In the genomic region with DNA sequence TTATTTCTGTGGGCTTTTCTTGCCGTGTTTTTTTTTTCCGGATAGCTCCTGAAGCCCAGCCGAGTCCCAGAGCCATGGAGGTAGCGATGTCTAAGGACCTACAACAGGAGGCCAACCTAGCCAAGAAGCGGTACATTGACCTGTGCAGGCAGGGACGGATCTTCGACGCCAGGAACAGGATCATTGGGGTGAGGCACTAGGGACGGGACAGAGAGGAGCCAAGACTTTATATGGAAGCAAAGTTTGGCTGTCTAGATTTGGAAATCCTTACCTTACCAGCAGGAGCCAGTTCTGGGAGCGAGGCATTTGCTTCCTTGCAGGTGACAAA, we compare ENCODE assay signal across 8 mouse cellular contexts. TPM values are rescaled to one million over a fixed set of nuclear protein-coding genes. Genes with fewer than 3 reads are reported as not detected.
DNase-seq lines count a peak whose midpoint lies in the region; ATAC-seq and TF ChIP-seq lines count a peak whose summit lies in the region.

No protein-coding gene starts in this region.

- WGBS in cerebellum, adult 2 months, result 14% methylated on average over 10 of the region's 10 CpGs
- 19% methylated on average over 10 of the region's 10 CpGs for WGBS in lung, postnatal 0 days
- WGBS in lung, adult 2 months, result 26% methylated on average over 10 of the region's 10 CpGs
- WGBS in limb, embryonic 15.5 days, result 16% methylated on average over 10 of the region's 10 CpGs
- WGBS in stomach, embryonic 15.5 days, result 20% methylated on average over 10 of the region's 10 CpGs

- peak overlapping the region; percentile 33 for H3K4me2 ChIP-seq in lung, postnatal 0 days (replicated peaks; ENCODE audit: low read depth, low read length)
- H3K4me2 ChIP-seq in limb, embryonic 15.5 days, result peak overlapping the region; percentile 65
- peak overlapping the region; percentile 67 for H3K4me2 ChIP-seq in stomach, embryonic 15.5 days

- peaks cover 3% of the 10 kb centered on the region; the same call in 1 of the 2 replicates for H3K4me1 ChIP-seq in cerebellum, adult 2 months (ENCODE audit: control insufficient read depth, insufficient read depth, low read length)
- H3K4me1 ChIP-seq in lung, postnatal 0 days (ENCODE audit: insufficient read depth, low read depth, low read length), result 0 out of 2 replicates have a peak, but pooled peaks cover 2% of the 10 kb centered on the region
- H3K4me1 ChIP-seq in lung, adult 2 months (ENCODE audit: control insufficient read depth, insufficient read depth, low read length), result no peaks in the 10 kb centered on the region
- H3K4me1 ChIP-seq in limb, embryonic 15.5 days, result peaks cover 13% of the 10 kb centered on the region
- peaks cover 6% of the 10 kb centered on the region for H3K4me1 ChIP-seq in stomach, embryonic 15.5 days

- no peaks in the 10 kb centered on the region for H3K27me3 ChIP-seq in cerebellum, adult 2 months (ENCODE audit: control insufficient read depth, insufficient read depth, low read length)
- H3K27me3 ChIP-seq in lung, postnatal 0 days (replicated peaks; ENCODE audit: insufficient read depth, low read length), result no peaks in the 10 kb centered on the region
- H3K27me3 ChIP-seq in limb, embryonic 15.5 days, result no peaks in the 10 kb centered on the region
- no peaks in the 10 kb centered on the region for H3K27me3 ChIP-seq in stomach, embryonic 15.5 days (replicated peaks)

- no peak for TF ChIP-seq CTCF in cerebellum, adult 2 months (IDR thresholded peaks at IDR 0.05; ENCODE audit: borderline replicate concordance, insufficient read depth, low read depth, low read length)
- no peak for TF ChIP-seq CTCF in lung, postnatal 0 days (IDR thresholded peaks at IDR 0.05)
- TF ChIP-seq CTCF in lung, adult 2 months (IDR thresholded peaks at IDR 0.05; ENCODE audit: insufficient read depth, low read length), result no peak

- H3K36me3 ChIP-seq in lung, postnatal 0 days (ENCODE audit: insufficient read depth, low read length), result no peaks in the 10 kb centered on the region
- no peaks in the 10 kb centered on the region for H3K36me3 ChIP-seq in limb, embryonic 15.5 days
- H3K36me3 ChIP-seq in stomach, embryonic 15.5 days, result no peaks in the 10 kb centered on the region

- no peak for ATAC-seq in lung, postnatal 0 days
- ATAC-seq in limb, embryonic 15.5 days (ENCODE audit: insufficient number of reproducible peaks, low FRiP score, low TSS enrichment, low read depth), result no peak
- ATAC-seq in stomach, embryonic 15.5 days (ENCODE audit: insufficient read depth, low FRiP score, low read depth), result no peak

- no peak for TF ChIP-seq POLR2A in cerebellum, adult 2 months (IDR thresholded peaks at IDR 0.05; ENCODE audit: borderline replicate concordance, insufficient read depth, low read length)
- no peak for TF ChIP-seq POLR2A in lung, adult 2 months (IDR thresholded peaks at IDR 0.05; ENCODE audit: borderline replicate concordance, extremely low read depth, low read depth, low read length)

- H3K4me3 ChIP-seq in cerebellum, adult 2 months (replicated peaks; ENCODE audit: insufficient read depth, low read depth, low read length), result peak overlapping the region; percentile 53
- H3K4me3 ChIP-seq in lung, postnatal 0 days (ENCODE audit: low read depth, low read length), result no peak overlapping the region
- H3K4me3 ChIP-seq in lung, adult 2 months (replicated peaks; ENCODE audit: extremely low read depth, low read depth, low read length), result no peak overlapping the region
- peak overlapping the region; percentile 38 for H3K4me3 ChIP-seq in limb, embryonic 15.5 days
- H3K4me3 ChIP-seq in stomach, embryonic 15.5 days (replicated peaks), result peak overlapping the region; percentile 30

- H3K9ac ChIP-seq in lung, postnatal 0 days (replicated peaks; ENCODE audit: low read depth), result no peak overlapping the region
- peak overlapping the region; percentile 15; the same call in 1 of the 2 replicates for H3K9ac ChIP-seq in limb, embryonic 15.5 days
- no peak overlapping the region for H3K9ac ChIP-seq in stomach, embryonic 15.5 days

- no peak for DNase-seq in cerebellum, adult 2 months
- no peak for DNase-seq in cerebellum, adult 9-10 months
- DNase-seq in lung, postnatal 0 days (ENCODE audit: low spot score), result no peak
- no peak for DNase-seq in lung, adult 2 months
- DNase-seq in frontal cortex, adult 2 months (ENCODE audit: extremely low spot score in 1 of 2, low spot score in 1 of 2), result no peak
- DNase-seq in frontal cortex, postnatal 14 days (ENCODE audit: low spot score in 2 of 2), result no peak

- H3K27ac ChIP-seq in cerebellum, adult 2 months (ENCODE audit: insufficient read depth, low read length), result no peak overlapping the region
- no peak overlapping the region for H3K27ac ChIP-seq in lung, postnatal 0 days (ENCODE audit: low read length)
- no peak overlapping the region for H3K27ac ChIP-seq in limb, embryonic 15.5 days
- no peak overlapping the region for H3K27ac ChIP-seq in stomach, embryonic 15.5 days

- no peak for TF ChIP-seq EP300 in lung, postnatal 0 days (IDR thresholded peaks at IDR 0.05)

- no peaks in the 10 kb centered on the region for H3K9me3 ChIP-seq in lung, postnatal 0 days (ENCODE audit: low read length)
- H3K9me3 ChIP-seq in limb, embryonic 15.5 days, result no peaks in the 10 kb centered on the region
- no peaks in the 10 kb centered on the region for H3K9me3 ChIP-seq in stomach, embryonic 15.5 days

RNA-seq across cellular contexts. Expression of gene Ribc2, which starts 0.3 kb away (rescaled TPM):
- 0.13 and 0.29 TPM in 2 replicates for polyA plus RNA-seq in cerebellum, adult 2 months (2012; rRNA removed)
- 0.56 and 1.2 TPM in 2 replicates for polyA plus RNA-seq in lung, postnatal 0 days (2015; fragmentation: Nextera tagmentation; extraction: Ambion mirVana)
- 0.37 and 0.43 TPM in 2 replicates for polyA plus RNA-seq in lung, adult 2 months (2012; rRNA removed)
- polyA plus RNA-seq in limb, embryonic 15.5 days (2015; fragmentation: Nextera tagmentation; extraction: Ambion mirVana), result 0.36 and 0.42 TPM in 2 replicates
- 0.08 and 0.26 TPM in 2 replicates for polyA plus RNA-seq in stomach, embryonic 15.5 days (2015; fragmentation: Nextera tagmentation; extraction: Ambion mirVana)
- polyA plus RNA-seq in frontal cortex, adult 2 months (2012; rRNA removed), result 0.29 and 0.58 TPM in 2 replicates

RNA-seq across cellular contexts. Expression of gene Smc1b, which starts 0.4 kb away (rescaled TPM):
- 0.05 and 0.23 TPM in 2 replicates for polyA plus RNA-seq in cerebellum, adult 2 months (2012; rRNA removed)
- 0.04 TPM in 1 of 2 replicates, not detected in the other for polyA plus RNA-seq in lung, postnatal 0 days (2015; fragmentation: Nextera tagmentation; extraction: Ambion mirVana)
- not detected in 2 replicates for polyA plus RNA-seq in lung, adult 2 months (2012; rRNA removed)
- polyA plus RNA-seq in limb, embryonic 15.5 days (2015; fragmentation: Nextera tagmentation; extraction: Ambion mirVana), result 0.17 and 0.22 TPM in 2 replicates
- 0.15 and 0.18 TPM in 2 replicates for polyA plus RNA-seq in stomach, embryonic 15.5 days (2015; fragmentation: Nextera tagmentation; extraction: Ambion mirVana)
- polyA plus RNA-seq in frontal cortex, adult 2 months (2012; rRNA removed), result 0.02 and 0.04 TPM in 2 replicates

Comparison
In these comparisons a context has a peak if more than half of its experiments do, and no peak if none do; other contexts are left out.
1. H3K4me3 ChIP-seq: peak in cerebellum, adult 2 months (single experiment), limb, embryonic 15.5 days (single experiment) and stomach, embryonic 15.5 days (single experiment); none in lung, postnatal 0 days (single experiment) and lung, adult 2 months (single experiment).
2. Peak in every context shown above with its lines, with median percentiles within 50 percentile points of each other: H3K4me2 ChIP-seq.